Mouse (Mus musculus): Measurements from ENCODE around the gene Nt5c2.

- TF ChIP-seq CTCF (IDR thresholded peaks at IDR 0.05; ENCODE audit: low read depth, low read length) (no peak), POLR2A (IDR thresholded peaks at IDR 0.05; ENCODE audit: borderline replicate concordance, low read depth, low read length) (no peak)
Measured at GRCm38 (mm10) chr19:47029796-47030195, 14.8 kb upstream of the Nt5c2 start.
